Mouse (Mus musculus) heart, adult 2 months (tissue): ENCODE data around the gene Bcl3.

ENCODE experiments used
- CTCF ChIP-seq: fragments of 200-600 bp; IDR thresholded peaks from 2 replicates; pipeline ENCODE4 v1.8.1; 2022; ENCODE audit warnings: antibody characterized with exemption, mild to moderate bottlenecking, moderate library complexity
- EP300 ChIP-seq: fragments of 200-500 bp; IDR thresholded peaks from 2 replicates; pipeline ENCODE4 v1.6.1; 2011; ENCODE audit warnings: low read depth, low read length, control low read depth; ENCODE audit not compliant: insufficient read depth

DNA sequence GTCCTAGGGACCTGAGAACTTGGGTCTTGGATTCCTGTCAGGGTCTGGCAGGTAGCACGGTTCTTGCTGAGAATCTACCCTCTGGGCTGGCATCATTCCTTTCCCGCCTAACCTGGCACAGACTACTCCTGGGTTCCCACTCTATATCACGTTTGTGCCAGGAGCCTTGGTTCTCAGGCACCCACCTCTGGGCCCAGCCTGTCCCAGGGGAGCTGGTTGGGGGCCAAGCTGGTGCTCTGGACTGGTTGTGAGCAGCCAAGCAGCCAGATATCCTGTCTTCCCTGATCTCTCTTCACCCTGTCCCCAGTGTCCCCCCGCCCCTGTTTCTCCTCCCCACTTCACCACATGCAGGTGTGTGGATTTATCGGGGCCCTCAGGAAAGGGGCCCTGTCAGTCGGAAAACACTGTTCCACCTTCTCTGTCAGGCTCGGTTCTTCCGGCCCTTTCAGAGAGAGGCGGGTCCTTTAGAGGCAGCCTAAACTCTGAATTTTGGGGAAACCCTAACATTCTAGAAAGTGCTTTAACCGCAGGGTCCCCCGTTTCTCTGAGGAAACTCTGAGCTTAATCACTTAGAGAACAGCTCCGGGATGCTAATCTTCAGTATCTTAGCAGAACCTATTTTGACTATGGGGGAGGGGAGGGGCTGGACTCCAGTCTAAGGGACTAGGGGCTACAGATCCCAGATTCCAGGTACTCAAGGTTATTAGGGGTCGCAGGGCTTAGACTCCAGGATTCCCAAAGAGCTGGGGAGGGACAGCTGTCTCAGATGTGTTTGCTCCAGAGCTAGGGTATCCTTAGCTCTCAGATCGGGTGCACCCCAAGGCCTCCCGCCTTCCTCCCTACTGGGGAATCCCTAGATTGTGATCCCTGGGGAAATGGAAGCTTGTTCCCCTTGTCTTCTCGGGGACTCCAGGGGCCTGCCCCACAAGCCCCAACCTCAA is 52.9 kb downstream of the Bcl3 start:
- TF ChIP-seq EP300, result no peak
- TF ChIP-seq CTCF, result no peak
